Mouse (Mus musculus): ENCODE measurements at regions not wholly inside any gene's neighbourhood (a gene's known extent, or its start where the extent isn't known, plus 50 kb on each side); places are given as distances from the start of the nearest gene placed in this dataset.
"Not testable (repeated sequence)": the region's sequence is repeated elsewhere in the genome, so short reads cannot be mapped to it uniquely, and the experiment has no call there.

GRCm38 (mm10) chr10:20847287-20847686 is 105.1 kb upstream of the Ahi1 start:
- Histone ChIP-seq H3K4me2 (no peak overlapping the region), H3K36me3 (ENCODE audit: control insufficient read depth, insufficient read depth, low read length) (no peaks in the 10 kb centered on the region), H3K27me3 (ENCODE audit: control insufficient read depth, insufficient read depth, low read length) (no peaks in the 10 kb centered on the region), H3K4me3 (ENCODE audit: low read depth, low read length) (no peak overlapping the region), H3K9me3 (replicated peaks; ENCODE audit: control insufficient read depth, low read length) (no peaks in the 10 kb centered on the region), H3K27ac (ENCODE audit: low read depth, low read length) (no peak overlapping the region), H3K9ac (ENCODE audit: low read depth, low read length) (no peak overlapping the region), H3K4me1 (ENCODE audit: control insufficient read depth, insufficient read depth, low read length) (peaks cover 10% of the 10 kb centered on the region; the same call in 1 of the 2 replicates)
- WGBS (ENCODE audit: insufficient replicate concordance), result 83% methylated on average over 8 of the region's 8 CpGs
- no peak for ATAC-seq (replicated peaks; ENCODE audit: insufficient number of reproducible peaks, low FRiP score, low TSS enrichment)

GRCm38 (mm10) chr10:20843277-20843676 is 109.1 kb upstream of the Ahi1 start:
- H3K4me3 ChIP-seq (ENCODE audit: low read depth, low read length), result no peak overlapping the region
- no peak overlapping the region for H3K4me2 ChIP-seq
- WGBS (ENCODE audit: insufficient replicate concordance), result 61% methylated on average over 3 of the region's 3 CpGs
- ATAC-seq (replicated peaks; ENCODE audit: insufficient number of reproducible peaks, low FRiP score, low TSS enrichment), result no peak
- H3K9me3 ChIP-seq (replicated peaks; ENCODE audit: control insufficient read depth, low read length), result no peaks in the 10 kb centered on the region
- H3K27ac ChIP-seq (ENCODE audit: low read depth, low read length), result no peak overlapping the region
- peaks cover 14% of the 10 kb centered on the region for H3K4me1 ChIP-seq (ENCODE audit: control insufficient read depth, insufficient read depth, low read length)
- H3K36me3 ChIP-seq (ENCODE audit: control insufficient read depth, insufficient read depth, low read length), result no peaks in the 10 kb centered on the region
- H3K27me3 ChIP-seq (ENCODE audit: control insufficient read depth, insufficient read depth, low read length), result no peaks in the 10 kb centered on the region
- no peak overlapping the region for H3K9ac ChIP-seq (ENCODE audit: low read depth, low read length)

DNA sequence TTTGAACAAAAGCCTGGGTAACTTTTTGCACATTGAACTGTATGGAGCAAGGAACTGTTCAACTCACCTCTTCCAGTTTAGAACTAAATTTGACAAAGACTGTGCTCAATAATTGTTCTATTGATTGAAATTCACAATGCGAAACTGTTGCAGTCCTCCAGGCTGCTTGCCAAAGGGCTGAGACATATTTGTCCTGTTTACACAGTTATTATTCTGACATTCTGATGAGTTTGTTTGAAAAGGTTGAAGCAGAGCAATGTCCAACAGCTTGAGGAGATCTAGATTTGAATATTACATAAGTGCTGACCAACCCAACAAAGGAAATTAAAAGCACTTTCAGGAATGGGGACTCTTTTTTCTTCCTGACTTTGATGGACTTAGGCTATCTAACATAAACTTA is 110.2 kb upstream of the Ahi1 start:
- Histone ChIP-seq H3K4me2 (no peak overlapping the region), H3K27ac (ENCODE audit: low read depth, low read length) (no peak overlapping the region), H3K4me1 (ENCODE audit: control insufficient read depth, insufficient read depth, low read length) (peaks cover 14% of the 10 kb centered on the region), H3K36me3 (ENCODE audit: control insufficient read depth, insufficient read depth, low read length) (no peaks in the 10 kb centered on the region), H3K27me3 (ENCODE audit: control insufficient read depth, insufficient read depth, low read length) (no peaks in the 10 kb centered on the region), H3K4me3 (ENCODE audit: low read depth, low read length) (no peak overlapping the region), H3K9ac (ENCODE audit: low read depth, low read length) (no peak overlapping the region), H3K9me3 (replicated peaks; ENCODE audit: control insufficient read depth, low read length) (no peaks in the 10 kb centered on the region)
- WGBS (ENCODE audit: insufficient replicate concordance), result 85% methylated on average over 1 of the region's 1 CpGs
- no peak for ATAC-seq (replicated peaks; ENCODE audit: insufficient number of reproducible peaks, low FRiP score, low TSS enrichment)

GRCm38 (mm10) chr10:20841430-20842040 is 110.8 kb upstream of the Ahi1 start:
- no peak overlapping the region for H3K27ac ChIP-seq (ENCODE audit: low read depth, low read length)
- H3K36me3 ChIP-seq (ENCODE audit: control insufficient read depth, insufficient read depth, low read length), result no peaks in the 10 kb centered on the region
- no peak overlapping the region for H3K4me3 ChIP-seq (ENCODE audit: low read depth, low read length)
- H3K4me1 ChIP-seq (ENCODE audit: control insufficient read depth, insufficient read depth, low read length), result peaks cover 14% of the 10 kb centered on the region
- 62% methylated on average over 3 of the region's 3 CpGs for WGBS (ENCODE audit: insufficient replicate concordance)
- no peak overlapping the region for H3K4me2 ChIP-seq
- no peaks in the 10 kb centered on the region for H3K9me3 ChIP-seq (replicated peaks; ENCODE audit: control insufficient read depth, low read length)
- H3K9ac ChIP-seq (ENCODE audit: low read depth, low read length), result no peak overlapping the region
- no peaks in the 10 kb centered on the region for H3K27me3 ChIP-seq (ENCODE audit: control insufficient read depth, insufficient read depth, low read length)
- no peak for ATAC-seq (replicated peaks; ENCODE audit: insufficient number of reproducible peaks, low FRiP score, low TSS enrichment)

GRCm38 (mm10) chr10:20838685-20839425 is 113.5 kb upstream of the Ahi1 start:
- ATAC-seq (replicated peaks; ENCODE audit: insufficient number of reproducible peaks, low FRiP score, low TSS enrichment), result no peak
- Histone ChIP-seq H3K9me3 (replicated peaks; ENCODE audit: control insufficient read depth, low read length) (no peaks in the 10 kb centered on the region), H3K27ac (ENCODE audit: low read depth, low read length) (no peak overlapping the region), H3K4me1 (ENCODE audit: control insufficient read depth, insufficient read depth, low read length) (peaks cover 4% of the 10 kb centered on the region; the same call in 1 of the 2 replicates), H3K27me3 (ENCODE audit: control insufficient read depth, insufficient read depth, low read length) (no peaks in the 10 kb centered on the region), H3K4me2 (no peak overlapping the region), H3K9ac (ENCODE audit: low read depth, low read length) (no peak overlapping the region), H3K36me3 (ENCODE audit: control insufficient read depth, insufficient read depth, low read length) (no peaks in the 10 kb centered on the region), H3K4me3 (ENCODE audit: low read depth, low read length) (no peak overlapping the region)
- WGBS (ENCODE audit: insufficient replicate concordance), result 65% methylated on average over 8 of the region's 8 CpGs

DNA sequence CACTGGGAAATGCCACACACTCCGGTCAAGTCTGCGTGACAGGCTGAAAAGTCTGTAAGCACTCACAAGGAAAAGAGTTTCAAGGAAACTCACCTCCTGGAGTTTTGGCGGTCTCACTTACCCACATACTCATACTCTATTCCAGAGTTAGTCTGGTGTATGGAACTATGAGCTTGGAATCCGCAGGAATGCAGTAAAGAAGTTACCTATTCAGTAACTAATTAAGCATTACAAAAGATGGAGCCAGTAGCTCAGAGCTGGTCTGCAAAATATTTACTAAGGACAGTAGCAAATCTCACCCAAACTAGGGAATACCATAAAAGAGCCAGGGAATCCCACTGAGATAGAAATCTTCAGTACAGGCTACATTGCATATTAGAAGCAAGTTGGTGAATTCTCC is 111.9 kb upstream of the Pde7b start:
- H3K9ac ChIP-seq (ENCODE audit: low read depth, low read length); H3K4me3 ChIP-seq (ENCODE audit: low read depth, low read length); H3K27me3 ChIP-seq (ENCODE audit: control insufficient read depth, insufficient read depth, low read length); H3K36me3 ChIP-seq (ENCODE audit: control insufficient read depth, insufficient read depth, low read length); H3K9me3 ChIP-seq (replicated peaks; ENCODE audit: control insufficient read depth, low read length); H3K4me2 ChIP-seq; ATAC-seq (replicated peaks; ENCODE audit: insufficient number of reproducible peaks, low FRiP score, low TSS enrichment); H3K4me1 ChIP-seq (ENCODE audit: control insufficient read depth, insufficient read depth, low read length); H3K27ac ChIP-seq (ENCODE audit: low read depth, low read length): not testable (repeated sequence)
- WGBS (ENCODE audit: insufficient replicate concordance), result 63% methylated on average over 4 of the region's 4 CpGs

DNA sequence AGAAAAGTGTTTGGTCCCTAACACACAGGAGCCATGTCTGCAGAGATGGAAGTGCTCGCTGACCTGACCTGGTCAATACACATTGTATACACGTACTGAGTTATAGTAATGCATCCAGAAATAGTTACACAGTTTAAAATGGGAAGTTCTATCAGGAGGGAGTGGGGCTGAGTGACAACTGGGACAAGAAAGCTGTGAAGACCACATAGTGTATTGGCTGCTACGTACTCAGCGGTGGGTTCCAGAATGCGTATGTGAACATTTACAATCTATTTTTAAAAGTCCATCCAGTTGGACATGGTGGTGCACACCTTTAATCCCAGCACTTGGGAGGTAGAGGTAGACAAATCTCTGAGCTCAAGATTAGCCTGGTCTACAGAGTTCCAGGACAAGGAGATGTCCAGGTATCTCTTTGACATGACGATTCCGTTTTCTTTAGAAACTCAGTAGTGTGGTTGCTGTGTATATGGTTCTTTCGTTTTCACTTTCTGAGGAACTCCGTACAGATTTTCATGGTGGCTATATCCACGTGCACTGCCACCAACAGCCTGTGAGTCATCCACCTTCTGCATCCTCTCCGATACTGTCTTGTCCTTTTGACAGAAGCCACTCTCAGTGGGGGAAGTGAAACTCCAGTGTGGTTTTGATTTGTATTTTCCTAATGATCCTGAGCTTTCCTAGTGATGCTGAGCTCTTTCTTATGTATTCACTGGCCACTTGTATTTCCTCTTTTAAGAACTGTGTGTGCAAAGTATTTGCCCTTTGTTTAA is 110.1 kb upstream of the Pde7b start:
- Histone ChIP-seq H3K27me3 (ENCODE audit: control insufficient read depth, insufficient read depth, low read length) (no peaks in the 10 kb centered on the region), H3K4me1 (ENCODE audit: control insufficient read depth, insufficient read depth, low read length) (peaks cover 4% of the 10 kb centered on the region; the same call in 1 of the 2 replicates), H3K4me2 (no peak overlapping the region), H3K27ac (ENCODE audit: low read depth, low read length) (no peak overlapping the region), H3K9me3 (replicated peaks; ENCODE audit: control insufficient read depth, low read length) (no peaks in the 10 kb centered on the region), H3K36me3 (ENCODE audit: control insufficient read depth, insufficient read depth, low read length) (no peaks in the 10 kb centered on the region), H3K9ac (ENCODE audit: low read depth, low read length) (no peak overlapping the region), H3K4me3 (ENCODE audit: low read depth, low read length) (no peak overlapping the region)
- no peak for ATAC-seq (replicated peaks; ENCODE audit: insufficient number of reproducible peaks, low FRiP score, low TSS enrichment)
- 76% methylated on average over 11 of the region's 11 CpGs for WGBS (ENCODE audit: insufficient replicate concordance)

DNA sequence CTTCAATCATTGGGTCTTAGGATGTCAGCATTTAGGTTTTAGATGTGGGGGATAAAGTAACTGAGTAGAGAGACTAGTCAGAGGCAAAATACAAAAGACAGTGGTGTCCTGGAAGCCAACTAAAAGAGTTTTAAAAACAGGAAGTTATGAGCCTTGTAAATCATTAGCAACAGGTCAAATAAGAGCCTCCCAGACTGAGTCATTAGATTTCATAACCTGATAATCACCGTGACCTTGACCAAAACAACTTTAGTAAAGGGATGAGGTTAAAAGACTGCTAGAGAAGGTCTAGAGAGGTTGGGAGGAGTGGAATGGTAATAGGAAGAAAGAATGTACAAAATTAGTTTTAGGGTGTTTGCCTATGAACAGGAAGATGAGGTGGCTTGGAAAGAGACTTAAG is 103.4 kb upstream of the Pde7b start:
- H3K4me3 ChIP-seq (ENCODE audit: low read depth, low read length), result no peak overlapping the region
- H3K9me3 ChIP-seq (replicated peaks; ENCODE audit: control insufficient read depth, low read length), result no peaks in the 10 kb centered on the region
- H3K27me3 ChIP-seq (ENCODE audit: control insufficient read depth, insufficient read depth, low read length), result no peaks in the 10 kb centered on the region
- no peak overlapping the region for H3K9ac ChIP-seq (ENCODE audit: low read depth, low read length)
- no peaks in the 10 kb centered on the region for H3K4me1 ChIP-seq (ENCODE audit: control insufficient read depth, insufficient read depth, low read length)
- 67% methylated on average over 1 of the region's 1 CpGs for WGBS (ENCODE audit: insufficient replicate concordance)
- no peaks in the 10 kb centered on the region for H3K36me3 ChIP-seq (ENCODE audit: control insufficient read depth, insufficient read depth, low read length)
- no peak overlapping the region for H3K4me2 ChIP-seq
- no peak overlapping the region for H3K27ac ChIP-seq (ENCODE audit: low read depth, low read length)
- ATAC-seq (replicated peaks; ENCODE audit: insufficient number of reproducible peaks, low FRiP score, low TSS enrichment), result no peak

Data from heart, embryonic 11.5 days (tissue).